Mouse (Mus musculus): ENCODE results near the gene Thap11.

Thap11 gene

GRCm38 (mm10) chr8:105900941-105901616 is 46.1 kb downstream of the Thap11 start:
- DNase-seq (ENCODE audit: extremely low spot score): no peak
